Mouse (Mus musculus) cerebellum, adult 11-12 months (tissue): ENCODE results near the gene Polg.

Experiments used
- DNase-seq: peaks from one replicate; pipeline ENCODE4 v3.0.0; 2022

Gene Polg

GRCm38 (mm10) chr7:79501581-79502031 lies 35.4 kb upstream of the Polg start:
- DNase-seq: peak; percentile 71

- DNase-seq: peak; percentile 60
Observed at GRCm38 (mm10) chr7:79500681-79501306, 34.6 kb upstream of the Polg start.

- peak; percentile 88 for DNase-seq
Observed at GRCm38 (mm10) chr7:79499596-79500570, 33.7 kb upstream of the Polg start.

GRCm38 (mm10) chr7:79498965-79499595 lies 32.9 kb upstream of the Polg start:
- DNase-seq: peak; percentile 80

GRCm38 (mm10) chr7:79498356-79498755 lies 32.2 kb upstream of the Polg start:
- DNase-seq: peak; percentile 31

GRCm38 (mm10) chr7:79497701-79498115 lies 31.5 kb upstream of the Polg start:
- DNase-seq: peak; percentile 64

GRCm38 (mm10) chr7:79496816-79497328 lies 30.7 kb upstream of the Polg start:
- DNase-seq: peak; percentile 53

- DNase-seq: peak; percentile 90
Observed at GRCm38 (mm10) chr7:79495988-79496815, 30.0 kb upstream of the Polg start.

GRCm38 (mm10) chr7:79493915-79494314 lies 27.8 kb upstream of the Polg start:
- peak; percentile 65 for DNase-seq

GRCm38 (mm10) chr7:79486528-79486927 lies 20.4 kb upstream of the Polg start:
- DNase-seq: no peak

GRCm38 (mm10) chr7:79474831-79475399 lies 8.8 kb upstream of the Polg start:
- no peak for DNase-seq

- no peak for DNase-seq
Observed at GRCm38 (mm10) chr7:79473496-79474194, 7.5 kb upstream of the Polg start.

GRCm38 (mm10) chr7:79472792-79473191 lies 6.6 kb upstream of the Polg start:
- no peak for DNase-seq

- no peak for DNase-seq
Observed at GRCm38 (mm10) chr7:79471436-79471835, 5.3 kb upstream of the Polg start.

- DNase-seq: no peak
Observed at GRCm38 (mm10) chr7:79470718-79471117, 4.6 kb upstream of the Polg start.

- DNase-seq: no peak
Observed at GRCm38 (mm10) chr7:79469766-79470165, 3.6 kb upstream of the Polg start.

- DNase-seq: no peak
Observed at GRCm38 (mm10) chr7:79468994-79469393, 2.8 kb upstream of the Polg start.

- no peak for DNase-seq
Observed at GRCm38 (mm10) chr7:79467951-79468350, 1.8 kb upstream of the Polg start.

GRCm38 (mm10) chr7:79465461-79466044 lies 609 bp downstream of the Polg start:
- DNase-seq: peak; percentile 66

GRCm38 (mm10) chr7:79464776-79465420 lies 1.3 kb downstream of the Polg start:
- peak; percentile 65 for DNase-seq
